Mouse (Mus musculus) thymus, adult 2 months (tissue): ENCODE results near the gene Zfp362. TPM values are rescaled to one million over a fixed set of nuclear protein-coding genes. Genes with fewer than 3 reads are reported as not detected.

Experiments
- DNase-seq: peaks from one replicate; pipeline ENCODE4 v3.0.0; 2021
- H3K27ac ChIP-seq: fragments of 200-500 bp; 2 replicates; pipeline ENCODE4 v1.5.1; 2012; ENCODE audit warnings: low read length, control low read depth; ENCODE audit not compliant: control insufficient read depth, insufficient read depth
- H3K27me3 ChIP-seq: fragments of 200-500 bp; 2 replicates; pipeline ENCODE4 v1.6.1; 2012; ENCODE audit warnings: mild to moderate bottlenecking, low read length, moderate library complexity, mixed read lengths; ENCODE audit not compliant: control insufficient read depth, insufficient read depth
- H3K36me3 ChIP-seq: fragments of 200-500 bp; 2 replicates; pipeline ENCODE4 v1.6.1; 2012; ENCODE audit warnings: mild to moderate bottlenecking, low read length, moderate library complexity; ENCODE audit not compliant: control insufficient read depth, insufficient read depth
- H3K4me1 ChIP-seq: fragments of 200-500 bp; replicated peaks from 2 replicates; pipeline ENCODE4 v1.6.1; 2012; ENCODE audit warnings: low read length; ENCODE audit not compliant: control insufficient read depth, insufficient read depth
- H3K4me3 ChIP-seq: fragments of 200-500 bp; 2 replicates; pipeline ENCODE4 v1.5.1; 2012; ENCODE audit warnings: mild to moderate bottlenecking, low read length, control low read depth, moderate library complexity; ENCODE audit not compliant: control insufficient read depth, insufficient read depth
- CTCF ChIP-seq: fragments of 200-500 bp; IDR thresholded peaks from 2 replicates; pipeline ENCODE4 v1.5.1; 2012; ENCODE audit warnings: mild to moderate bottlenecking, control low read depth, low read length, moderate library complexity, borderline replicate concordance; ENCODE audit not compliant: control insufficient read depth, poor library complexity, insufficient read depth; ENCODE audit errors: extremely low read depth
- POLR2A ChIP-seq: fragments of 200-500 bp; IDR thresholded peaks from 2 replicates; pipeline ENCODE4 v1.6.1; 2012; ENCODE audit warnings: mild to moderate bottlenecking, low read length, control low read depth, moderate library complexity; ENCODE audit not compliant: control insufficient read depth, poor library complexity, insufficient read depth; ENCODE audit errors: extremely low read depth
- WGBS: fragments of 180-500 bp; shearing (Covaris S2); methylation state at CpG from one replicate; pipeline ENCODE4 v1.1.7; 2018; 5-methylcytosine and 5-hydroxymethylcytosine counted together
- polyA plus RNA-seq: library from polyadenylated mRNA; depleted of rRNA; stranded (reverse); fragments of >200 nt; gene quantifications from 2 replicates; pipeline ENCODE4 v1.2.3, GENCODE M21; 2012

Gene Zfp362
- polyA plus RNA-seq, 1 experiment = 105 TPM

- Histone ChIP-seq H3K4me3 (no peak overlapping the region), H3K36me3 (no peaks in the 10 kb centered on the region), H3K4me1 (0 out of 2 replicates have a peak, but pooled peaks cover under 1% of the 10 kb centered on the region), H3K27me3 (no peaks in the 10 kb centered on the region), H3K27ac (no peak overlapping the region)
- WGBS = 81% methylated on average over 12 of the region's 12 CpGs
- no peak for DNase-seq
- no peak for TF ChIP-seq CTCF
- no peak for TF ChIP-seq POLR2A
Measured at GRCm38 (mm10) chr4:128845367-128845973, 39.6 kb upstream of the Zfp362 start.

DNA sequence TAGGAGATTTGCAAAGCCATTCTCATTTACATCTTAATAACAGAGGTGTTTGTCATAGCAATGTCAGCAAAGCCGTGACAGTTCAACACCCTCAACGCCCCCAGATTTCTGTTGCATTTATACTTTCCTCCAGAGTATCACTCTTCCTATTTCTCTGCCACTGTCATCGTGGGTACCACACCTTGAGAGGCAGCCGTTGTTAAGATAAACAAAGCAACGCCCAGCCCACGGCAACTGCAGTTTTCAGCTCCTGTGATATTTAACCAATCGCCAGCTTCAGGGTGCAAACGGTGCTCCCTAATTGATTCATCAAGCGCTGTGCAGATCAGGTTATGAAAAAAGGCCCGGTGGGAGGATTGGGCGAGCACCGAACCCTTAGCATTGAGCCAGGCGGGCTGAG lies 38.7 kb upstream of the Zfp362 start:
- TF ChIP-seq CTCF = no peak
- no peak for TF ChIP-seq POLR2A
- Histone ChIP-seq H3K4me1 (peaks cover 7% of the 10 kb centered on the region), H3K27ac (no peak overlapping the region), H3K36me3 (no peaks in the 10 kb centered on the region), H3K27me3 (no peaks in the 10 kb centered on the region), H3K4me3 (no peak overlapping the region)
- DNase-seq = no peak
- WGBS = 79% methylated on average over 13 of the region's 13 CpGs

GRCm38 (mm10) chr4:128841259-128841658 lies 35.4 kb upstream of the Zfp362 start:
- DNase-seq = no peak
- peaks cover 16% of the 10 kb centered on the region for H3K4me1 ChIP-seq
- WGBS = 91% methylated on average over 8 of the region's 8 CpGs
- no peaks in the 10 kb centered on the region for H3K36me3 ChIP-seq
- H3K4me3 ChIP-seq = no peak overlapping the region
- no peaks in the 10 kb centered on the region for H3K27me3 ChIP-seq
- TF ChIP-seq CTCF (no peak), POLR2A (no peak)
- no peak overlapping the region for H3K27ac ChIP-seq

- Histone ChIP-seq H3K36me3 (no peaks in the 10 kb centered on the region), H3K4me1 (peaks cover 16% of the 10 kb centered on the region), H3K27ac (no peak overlapping the region), H3K4me3 (no peak overlapping the region), H3K27me3 (no peaks in the 10 kb centered on the region)
- no peak for DNase-seq
- WGBS = 39% methylated on average over 16 of the region's 16 CpGs
- TF ChIP-seq POLR2A (no peak), CTCF (no peak)
Measured at GRCm38 (mm10) chr4:128839811-128840738, 34.2 kb upstream of the Zfp362 start.

GRCm38 (mm10) chr4:128838202-128838601 lies 32.4 kb upstream of the Zfp362 start:
- DNase-seq = no peak
- Histone ChIP-seq H3K4me3 (no peak overlapping the region), H3K36me3 (no peaks in the 10 kb centered on the region), H3K4me1 (peaks cover 16% of the 10 kb centered on the region), H3K27me3 (no peaks in the 10 kb centered on the region), H3K27ac (no peak overlapping the region)
- TF ChIP-seq POLR2A (no peak), CTCF (no peak)
- WGBS = 43% methylated on average over 5 of the region's 5 CpGs

DNA sequence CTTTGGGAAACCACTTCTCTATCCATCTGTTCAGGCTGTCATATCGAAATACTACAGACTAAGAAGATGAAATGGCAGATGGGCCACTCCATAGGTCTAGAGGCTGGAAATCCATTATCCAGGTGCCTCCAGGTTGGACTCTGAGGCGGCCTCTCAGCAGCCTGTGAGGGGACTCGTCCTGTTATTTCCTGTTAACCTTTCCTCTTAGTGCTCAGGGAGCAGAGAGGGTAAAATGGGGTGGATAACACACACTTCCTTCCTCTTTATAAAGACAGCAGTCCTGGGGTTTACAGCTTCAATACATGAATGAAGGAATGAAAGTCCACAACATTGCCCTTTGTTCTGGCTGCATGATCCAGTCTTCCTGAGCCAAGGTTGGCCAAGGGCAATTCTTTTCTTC lies 18.3 kb upstream of the Zfp362 start:
- 32% methylated on average over 3 of the region's 3 CpGs for WGBS

DNA sequence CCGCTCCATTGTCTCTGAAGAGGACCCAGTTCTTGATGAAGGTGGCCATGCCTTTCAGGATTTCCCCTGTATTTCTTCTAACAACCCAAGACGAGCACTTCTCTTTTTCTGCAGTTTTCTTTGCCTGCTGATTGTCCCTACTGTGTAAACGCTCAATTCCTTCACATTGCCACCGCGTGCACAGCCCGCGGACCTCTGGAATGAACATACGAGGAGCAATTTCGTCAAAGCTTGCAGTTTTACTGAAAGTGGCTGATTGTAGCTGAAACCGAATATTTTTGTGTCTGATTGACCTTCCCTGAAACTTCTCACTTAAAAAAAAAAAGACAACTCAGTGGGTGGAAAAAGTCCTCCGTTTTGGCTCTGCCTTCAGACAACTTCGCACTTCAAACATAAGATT lies 14.7 kb upstream of the Zfp362 start:
- whole genome bisulfite sequencing = 62% methylated on average over 12 of the region's 12 CpGs
- Histone ChIP-seq H3K36me3 (no peaks in the 10 kb centered on the region), H3K27ac (no peak overlapping the region), H3K4me1 (no peaks in the 10 kb centered on the region; the same call in 1 of the 2 replicates), H3K4me3 (no peak overlapping the region), H3K27me3 (no peaks in the 10 kb centered on the region)
- DNase-seq = no peak
- TF ChIP-seq POLR2A (no peak), CTCF (no peak)

More for the DNA sequence above, 18.3 kb upstream of the Zfp362 start:
- Histone ChIP-seq H3K4me1 (no peaks in the 10 kb centered on the region; the same call in 1 of the 2 replicates), H3K36me3 (no peaks in the 10 kb centered on the region), H3K27ac (no peak overlapping the region), H3K4me3 (no peak overlapping the region), H3K27me3 (no peaks in the 10 kb centered on the region)
- TF ChIP-seq CTCF (no peak), POLR2A (no peak)
- no peak for DNase-seq
